8 mouse cellular contexts compared by ENCODE assay signal in genomic region chr13:28756915-28757765, GRCm38 (mm10).
DNase-seq lines count a peak whose midpoint lies in the region; ATAC-seq and TF ChIP-seq lines count a peak whose summit lies in the region.

No protein-coding gene starts in this region.

- H3K9ac ChIP-seq in heart, embryonic 11.5 days (ENCODE audit: low read depth, low read length), result peak overlapping the region; percentile 68; the same call in 1 of the 2 replicates
- no peak overlapping the region for H3K9ac ChIP-seq in midbrain, embryonic 15.5 days

- H3K27ac ChIP-seq in bone marrow, adult 2 months (ENCODE audit: control insufficient read depth, insufficient read depth, low read depth, low read length, poor library complexity), result peak overlapping the region; percentile 59; the same call in 1 of the 2 replicates
- peak overlapping the region; percentile 90 for H3K27ac ChIP-seq in heart, embryonic 11.5 days (ENCODE audit: low read depth, low read length)
- H3K27ac ChIP-seq in midbrain, embryonic 15.5 days, result peak overlapping the region; percentile 59; the same call in 1 of the 2 replicates

- H3K4me2 ChIP-seq in heart, embryonic 11.5 days, result peak overlapping the region; percentile 71
- H3K4me2 ChIP-seq in midbrain, embryonic 15.5 days, result peak overlapping the region; percentile 50

- H3K9me3 ChIP-seq in heart, embryonic 11.5 days (replicated peaks; ENCODE audit: control insufficient read depth, low read length), result no peaks in the 10 kb centered on the region
- H3K9me3 ChIP-seq in midbrain, embryonic 15.5 days, result no peaks in the 10 kb centered on the region

- WGBS in bone marrow, adult 2 months, result 17% methylated on average over 11 of the region's 11 CpGs
- 31% methylated on average over 11 of the region's 11 CpGs for WGBS in heart, embryonic 11.5 days (ENCODE audit: insufficient replicate concordance)
- 29% methylated on average over 11 of the region's 11 CpGs for WGBS in midbrain, embryonic 15.5 days

- no peak for TF ChIP-seq CTCF in bone marrow, adult 2 months (IDR thresholded peaks at IDR 0.05; ENCODE audit: control insufficient read depth, insufficient read depth, low read length)

- H3K4me1 ChIP-seq in bone marrow, adult 2 months (ENCODE audit: control insufficient read depth, insufficient read depth, low read length), result peaks cover 1% of the 10 kb centered on the region
- H3K4me1 ChIP-seq in heart, embryonic 11.5 days (ENCODE audit: control insufficient read depth, insufficient read depth, low read length), result peaks cover 16% of the 10 kb centered on the region
- peaks cover 26% of the 10 kb centered on the region for H3K4me1 ChIP-seq in midbrain, embryonic 15.5 days

- DNase-seq in CD4-positive helper T cell, adult 2 months (ENCODE audit: low read depth, low spot score), result peak; percentile 33
- peak; percentile 76 for DNase-seq in kidney, adult 9 months
- no peak for DNase-seq in cerebellum, postnatal 10 days
- DNase-seq in left cerebral cortex, adult 9 months (ENCODE audit: low spot score in 2 of 2), result no peak
- DNase-seq in cerebellum, adult 8-10 months, result no peak

- no peak overlapping the region for H3K4me3 ChIP-seq in bone marrow, adult 2 months (replicated peaks; ENCODE audit: control insufficient read depth, low read depth, low read length)
- H3K4me3 ChIP-seq in heart, embryonic 11.5 days (ENCODE audit: low read depth, low read length), result no peak overlapping the region
- H3K4me3 ChIP-seq in midbrain, embryonic 15.5 days, result no peak overlapping the region

- no peak for TF ChIP-seq POLR2A in bone marrow, adult 2 months (IDR thresholded peaks at IDR 0.05; ENCODE audit: borderline replicate concordance, control insufficient read depth, low read depth, low read length)

- H3K27me3 ChIP-seq in heart, embryonic 11.5 days (ENCODE audit: control insufficient read depth, insufficient read depth, low read length), result no peaks in the 10 kb centered on the region
- H3K27me3 ChIP-seq in midbrain, embryonic 15.5 days (replicated peaks), result no peaks in the 10 kb centered on the region

- H3K36me3 ChIP-seq in heart, embryonic 11.5 days (ENCODE audit: control insufficient read depth, insufficient read depth, low read length), result no peaks in the 10 kb centered on the region
- no peaks in the 10 kb centered on the region for H3K36me3 ChIP-seq in midbrain, embryonic 15.5 days (replicated peaks)

- ATAC-seq in heart, embryonic 11.5 days (replicated peaks; ENCODE audit: insufficient number of reproducible peaks, low FRiP score, low TSS enrichment), result no peak; the same call in 1 of the 2 replicates
- ATAC-seq in midbrain, embryonic 15.5 days (replicated peaks), result no peak

Comparison
In these comparisons a context has a peak if more than half of its experiments do, and no peak if none do; other contexts are left out.
1. DNase-seq: peak in CD4-positive helper T cell, adult 2 months (single experiment) and kidney, adult 9 months (single experiment); none in cerebellum, postnatal 10 days (0 of 2), left cerebral cortex, adult 9 months (0 of 2) and cerebellum, adult 8-10 months (single experiment).
2. Peak in every context shown above with its lines, with median percentiles within 50 percentile points of each other: H3K27ac ChIP-seq.